Mouse (Mus musculus): Measurements from ENCODE around the gene Gm12185. TPM values are rescaled to one million over a fixed set of nuclear protein-coding genes. Genes with fewer than 3 reads are reported as not detected.

Gm12185 gene
- polyA plus RNA-seq, 1 experiment = not detected

DNA sequence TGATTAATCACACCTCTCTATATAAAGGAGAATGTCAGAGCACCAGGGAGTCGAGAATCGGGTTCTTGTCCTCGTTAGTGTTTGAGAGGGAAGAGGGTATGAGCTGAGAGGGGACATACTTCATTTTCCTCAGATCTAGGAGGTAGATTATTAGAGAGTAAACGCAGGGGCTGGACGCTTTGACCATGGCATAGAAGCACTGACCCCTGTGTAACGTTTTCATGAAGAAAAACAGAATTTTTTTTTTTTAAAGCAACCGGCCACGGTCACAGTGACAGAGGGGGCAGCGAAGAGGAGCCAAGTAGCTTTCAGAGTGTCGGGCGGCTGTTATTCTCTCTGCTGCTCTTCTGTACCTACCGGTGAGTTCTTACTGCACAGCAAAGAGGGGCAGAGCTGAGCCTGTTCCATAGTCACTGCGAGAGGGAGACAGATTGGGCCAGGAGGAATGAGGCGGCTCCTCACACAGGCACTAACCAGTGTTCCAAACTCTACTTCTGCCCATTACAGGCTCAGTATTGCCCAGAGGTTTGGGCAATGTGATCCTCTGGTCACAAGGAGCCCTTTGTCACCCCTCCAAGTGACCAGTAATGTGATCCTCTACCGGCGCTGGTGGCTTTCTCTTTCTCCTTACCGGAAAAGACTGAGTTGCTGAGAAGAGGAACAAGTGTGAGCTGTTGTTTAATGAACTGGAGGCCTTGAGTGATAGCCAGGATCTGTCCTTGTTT lies 120.0 kb downstream of the Gm12185 start:
- no peak for TF ChIP-seq GATA1 (IDR thresholded peaks at IDR 0.05; ENCODE audit: low read length)

DNA sequence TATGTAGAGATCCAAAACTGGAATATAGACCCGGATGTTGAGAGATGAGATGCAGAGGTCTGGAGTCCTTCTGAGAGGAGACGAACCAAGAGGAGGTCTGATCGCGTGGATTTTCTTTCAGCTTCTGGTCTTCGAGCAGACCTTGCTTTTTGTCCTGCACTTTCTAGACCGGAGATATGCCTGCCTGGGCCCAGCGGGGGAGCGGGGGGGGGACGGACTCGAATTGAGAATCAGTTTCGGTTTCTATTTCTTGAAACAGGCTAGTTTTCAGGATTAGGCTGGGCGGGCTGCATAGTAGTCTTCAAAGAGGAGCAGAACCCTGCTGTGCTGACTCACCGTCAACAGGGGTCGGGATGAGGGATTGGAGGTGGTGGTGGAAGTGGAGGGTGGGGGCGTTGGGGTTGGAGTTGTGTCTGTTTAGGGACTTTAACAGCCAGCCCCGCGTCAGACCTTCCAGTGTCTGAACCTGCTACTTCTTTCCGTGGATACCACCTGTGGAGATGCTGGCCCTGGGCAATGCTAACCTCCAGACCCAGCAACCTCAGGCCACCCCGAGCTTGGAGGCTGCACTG lies 120.7 kb downstream of the Gm12185 start, which contains the start of gene Irgm1:
TSS of gene Irgm1 (minus strand) at position 483 of the 572 bp plus-strand sequence.
- TF ChIP-seq GATA1 (IDR thresholded peaks at IDR 0.05; ENCODE audit: low read length) = no peak

DNA sequence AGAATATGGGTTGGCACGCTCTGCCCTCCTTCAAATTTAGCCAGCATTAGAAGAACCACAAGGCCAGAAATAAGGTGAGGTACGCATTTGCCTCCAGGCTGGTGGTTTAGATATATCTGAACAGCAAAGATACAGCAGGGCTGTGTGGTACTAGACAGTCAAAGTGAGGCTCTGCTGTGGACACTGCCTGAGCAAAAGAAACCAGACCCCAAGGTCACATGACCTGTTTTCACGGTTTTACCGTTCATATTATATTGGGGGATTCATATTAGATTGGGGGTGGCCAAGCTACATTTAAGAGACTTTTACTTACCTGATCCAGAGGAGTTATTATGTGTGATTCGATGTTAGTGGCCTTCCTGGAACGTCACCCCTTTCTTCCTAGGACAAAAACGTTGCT lies 121.2 kb downstream of the Gm12185 start:
- no peak for TF ChIP-seq GATA1 (IDR thresholded peaks at IDR 0.05; ENCODE audit: low read length)

DNA sequence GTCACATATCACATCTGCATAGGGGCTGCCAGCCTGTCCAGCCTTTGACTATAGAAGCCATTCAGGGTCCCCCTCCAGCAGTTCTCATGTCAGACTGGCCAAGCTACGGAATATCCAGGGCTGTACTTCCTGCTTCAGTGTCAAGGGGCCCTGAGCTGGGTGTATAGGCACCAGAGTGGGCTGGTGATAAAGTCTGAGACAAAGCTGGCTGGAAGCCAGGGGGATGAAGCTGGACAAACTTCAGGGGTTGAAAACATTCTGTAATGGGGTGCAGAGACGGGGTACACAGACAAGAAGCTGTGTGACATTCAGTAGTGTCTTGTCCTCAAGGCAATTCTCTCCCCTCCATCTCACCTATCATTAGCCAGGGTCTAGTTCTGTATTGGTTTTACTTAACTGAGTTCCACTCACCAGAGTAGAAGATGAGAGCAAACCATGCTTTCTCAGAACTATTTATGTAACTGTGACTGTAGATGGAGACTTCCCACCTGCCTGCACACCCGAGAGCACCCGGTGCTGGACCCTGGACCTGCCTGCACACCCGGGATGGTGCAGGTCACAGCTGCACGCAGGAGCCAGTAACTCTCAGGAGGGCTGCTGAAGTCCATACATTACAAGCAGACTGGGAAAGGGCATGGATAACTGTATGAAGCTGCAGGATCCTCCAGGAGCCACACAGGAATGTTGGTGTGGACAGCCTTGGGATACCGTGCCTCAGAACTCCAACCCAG lies 122.5 kb downstream of the Gm12185 start:
- no peak for TF ChIP-seq GATA1 (IDR thresholded peaks at IDR 0.05; ENCODE audit: low read length)

DNA sequence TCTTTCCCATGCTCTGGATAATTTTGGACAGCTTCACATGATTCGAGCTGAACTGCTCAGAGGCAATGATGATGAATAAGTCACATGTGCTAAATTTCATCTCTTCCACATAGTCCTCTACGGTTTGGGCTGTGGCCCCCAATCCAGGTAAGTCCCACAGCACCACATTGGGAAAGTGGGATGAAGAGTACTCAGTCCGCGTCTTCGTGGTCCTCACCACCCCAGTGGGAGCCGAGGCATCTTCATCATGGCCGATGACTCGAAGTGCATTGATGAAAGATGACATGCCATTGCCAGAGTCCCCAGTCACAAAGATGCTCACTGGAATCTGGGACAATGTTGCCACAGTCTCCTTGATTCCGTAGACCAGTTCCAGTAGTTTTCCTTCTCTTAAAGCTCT lies 125.5 kb downstream of the Gm12185 start:
- no peak for TF ChIP-seq GATA1 (IDR thresholded peaks at IDR 0.05; ENCODE audit: low read length)

DNA sequence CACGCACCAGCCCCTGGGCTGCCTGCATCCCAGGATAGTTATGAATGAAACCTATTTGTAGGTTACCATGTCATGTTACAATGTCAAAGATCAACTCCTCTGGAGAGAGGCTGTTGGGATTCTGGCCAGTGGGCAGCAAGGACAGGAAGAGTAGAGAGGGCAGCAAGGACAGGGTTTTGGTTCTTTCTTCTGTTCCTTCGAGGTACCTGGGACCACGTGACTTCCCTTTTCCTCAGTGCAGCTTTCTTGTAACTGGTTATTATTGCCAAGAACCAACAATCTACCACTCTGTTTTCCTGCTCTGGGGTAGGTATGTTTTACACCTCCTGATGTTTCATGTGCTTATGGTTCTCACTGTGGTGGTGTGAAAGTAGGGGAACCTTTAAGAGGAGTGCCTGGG lies 128.2 kb downstream of the Gm12185 start:
- no peak for TF ChIP-seq GATA1 (IDR thresholded peaks at IDR 0.05; ENCODE audit: low read length)

DNA sequence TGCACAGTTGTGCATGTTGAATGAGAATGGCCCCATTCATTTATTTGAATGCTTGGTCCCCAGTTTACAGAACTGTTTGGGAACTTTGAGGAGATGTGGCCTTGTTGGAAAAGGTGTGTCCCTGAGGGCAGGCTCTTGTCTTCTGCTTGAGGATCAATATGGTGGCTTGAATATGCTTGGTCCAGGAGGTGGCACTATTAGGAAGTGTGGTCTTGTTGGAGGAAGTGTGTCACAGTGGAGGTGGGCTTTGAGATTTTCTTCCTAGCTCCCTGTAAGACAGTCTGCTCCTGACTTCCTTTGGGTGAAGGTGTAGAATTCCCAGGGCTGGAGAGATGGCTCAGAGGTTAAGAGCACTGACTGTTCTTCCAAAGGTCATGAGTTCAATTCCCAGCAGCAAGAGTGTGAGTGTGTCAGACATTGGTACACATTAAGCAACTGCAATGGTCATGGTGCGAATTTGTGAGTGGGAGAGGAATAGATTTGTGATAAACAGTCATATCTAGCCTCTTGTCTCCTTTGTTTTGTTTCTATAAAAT lies 129.2 kb downstream of the Gm12185 start:
- no peak for TF ChIP-seq GATA1 (IDR thresholded peaks at IDR 0.05; ENCODE audit: low read length)

DNA sequence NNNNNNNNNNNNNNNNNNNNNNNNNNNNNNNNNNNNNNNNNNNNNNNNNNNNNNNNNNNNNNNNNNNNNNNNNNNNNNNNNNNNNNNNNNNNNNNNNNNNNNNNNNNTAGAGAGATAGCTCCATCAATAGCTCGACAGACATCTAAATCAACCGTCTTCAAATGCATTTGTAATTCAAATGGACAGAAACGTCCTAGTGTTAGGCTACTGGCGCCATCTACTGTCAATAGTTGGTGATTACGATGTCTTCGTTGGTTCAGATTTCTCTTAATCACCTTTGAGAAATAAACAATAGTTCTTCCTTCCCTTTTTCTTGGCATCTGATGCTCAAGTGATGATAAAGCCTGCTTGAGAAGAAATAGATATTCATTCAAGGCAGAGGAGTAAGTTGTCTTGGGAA lies 133.0 kb downstream of the Gm12185 start:
- no peak for TF ChIP-seq GATA1 (IDR thresholded peaks at IDR 0.05; ENCODE audit: low read length)

Other genes with a start within 250 kb of the Gm12185 start
- 363 and 5,083 TPM in 2 replicates for gene Rack1, start 191.9 kb downstream of the Gm12185 start, polyA plus RNA-seq (2012)
- 71.0 and 75.1 TPM in 2 replicates for gene Trim41, start 174.9 kb downstream of the Gm12185 start, polyA plus RNA-seq (2012)
- gene Trim7, start 166.1 kb downstream of the Gm12185 start, polyA plus RNA-seq (2012) = 1.0 and 1.2 TPM in 2 replicates
- 56.4 and 64.2 TPM in 2 replicates for gene Gm12184, start 165.6 kb downstream of the Gm12185 start, polyA plus RNA-seq (2012)
- 2.2 and 2.4 TPM in 2 replicates for gene Irgm1, start 120.5 kb downstream of the Gm12185 start, polyA plus RNA-seq (2012)
- not detected in 2 replicates for gene Gm5431, start 90.0 kb downstream of the Gm12185 start, polyA plus RNA-seq (2012)
- gene Psme2b, start 46.0 kb downstream of the Gm12185 start, polyA plus RNA-seq (2012) = 0.10 and 0.23 TPM in 2 replicates
- gene Olfr56, start 13.3 kb downstream of the Gm12185 start, polyA plus RNA-seq (2012) = 0.02 and 0.03 TPM in 2 replicates
- gene 9930111J21Rik1, start 12.8 kb downstream of the Gm12185 start, polyA plus RNA-seq (2012) = not detected in 2 replicates
- 0.04 and 0.06 TPM in 2 replicates for gene Tgtp1, start 1.9 kb upstream of the Gm12185 start, polyA plus RNA-seq (2012)
- gene 9930111J21Rik2, start 59.0 kb upstream of the Gm12185 start, polyA plus RNA-seq (2012) = 0.01 and 0.02 TPM in 2 replicates
- 0.59 and 0.72 TPM in 2 replicates for gene Tgtp2, start 72.0 kb upstream of the Gm12185 start, polyA plus RNA-seq (2012)
- gene Ifi47, start 84.4 kb upstream of the Gm12185 start, polyA plus RNA-seq (2012) = 0.44 and 0.90 TPM in 2 replicates
- gene Olfr1396, start 122.6 kb upstream of the Gm12185 start, polyA plus RNA-seq (2012) = not detected in 2 replicates
- gene Olfr1395, start 150.0 kb upstream of the Gm12185 start, polyA plus RNA-seq (2012) = not detected in 2 replicates
- gene Olfr1394, start 162.2 kb upstream of the Gm12185 start, polyA plus RNA-seq (2012) = not detected in 2 replicates
- gene Btnl9, start 194.9 kb upstream of the Gm12185 start, polyA plus RNA-seq (2012) = not detected in 2 replicates
- gene Zfp62, start 211.1 kb upstream of the Gm12185 start, polyA plus RNA-seq (2012) = 6.1 and 8.3 TPM in 2 replicates